Mouse (Mus musculus): ENCODE results near the gene Mup13. TPM values are rescaled to one million over a fixed set of nuclear protein-coding genes. Genes with fewer than 3 reads are reported as not detected.
"Not testable (repeated sequence)": the region's sequence is repeated elsewhere in the genome, so short reads cannot be mapped to it uniquely, and the experiment has no call there.

Mup13 gene
- polyA plus RNA-seq (2012): not detected in 2 replicates

GRCm38 (mm10) chr4:61228186-61228585 is at the start of gene Mup13:
Mup13 (minus strand) TSS chr4:61228286.
- TF ChIP-seq GATA1 (IDR thresholded peaks at IDR 0.05; ENCODE audit: low read length): not testable (repeated sequence)

Other genes starting within 250 kb of the Mup13 start
- not detected in 2 replicates for gene Mup14, start 75.7 kb upstream of the Mup13 start, polyA plus RNA-seq (2012)
- not detected in 2 replicates for gene Mup15, start 211.5 kb upstream of the Mup13 start, polyA plus RNA-seq (2012)

Measured in G1E-ER4 (cell line).